Mouse (Mus musculus) adrenal gland, postnatal 36 days (tissue): ENCODE results near the gene Spint2. TPM values are rescaled to one million over a fixed set of nuclear protein-coding genes. Genes with fewer than 3 reads are reported as not detected.
A peak's percentile ranks its signal among the peaks of the same experiment; 100 is the strongest.
"Not testable (repeated sequence)": the region's sequence is repeated elsewhere in the genome, so short reads cannot be mapped to it uniquely, and the experiment has no call there.

ENCODE experiments used
- DNase-seq, 2 experiments: peaks; one replicate each; pipeline ENCODE4 v3.0.0; 2021; ENCODE audit warnings: mixed read lengths in 1 of 2
- total RNA-seq, 2 experiments: library from RNA; stranded (reverse); gene quantifications; 2 replicates each; pipeline ENCODE4 v1.2.3; 2021

The Spint2 gene
- total RNA-seq, 2 experiments from 2014 or later: 28.7 to 48.2 TPM

DNA sequence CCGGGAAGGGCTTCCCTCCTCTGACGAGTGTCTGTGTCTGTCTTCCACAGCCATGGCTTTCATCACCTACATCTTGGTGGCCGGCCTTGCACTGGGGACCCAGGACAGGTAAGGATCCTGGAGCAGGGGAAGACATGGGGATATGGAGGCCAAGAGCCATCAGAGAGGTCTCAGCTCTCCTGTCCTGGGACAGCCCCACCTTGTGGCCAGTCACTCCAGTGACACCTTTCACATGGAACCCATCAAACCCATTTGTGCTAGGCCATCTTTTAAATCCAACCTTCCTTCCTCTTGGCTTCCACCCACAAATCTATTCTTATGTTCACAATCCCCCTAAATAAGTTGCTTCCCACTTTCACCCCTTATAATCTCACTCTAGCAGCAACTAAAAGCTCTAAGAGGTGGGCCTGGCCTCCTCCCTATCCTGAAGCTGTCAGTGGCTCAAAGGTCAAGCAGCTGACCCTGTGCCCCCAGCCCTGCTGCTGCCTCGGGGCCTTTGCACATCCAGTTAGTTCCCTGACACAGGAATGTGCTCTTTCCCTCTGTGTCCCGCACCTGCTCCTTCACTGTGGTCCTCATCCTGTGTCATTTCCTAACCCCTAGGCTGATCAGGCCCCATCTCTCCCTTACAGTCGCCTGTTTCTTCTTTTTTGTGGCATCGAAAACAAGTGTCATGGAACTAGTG is 36.8 kb downstream of the Spint2 start:
- peak; percentile 23 to 59 for DNase-seq

GRCm38 (mm10) chr7:29238019-29238967 is 43.4 kb downstream of the Spint2 start, which contains the start of gene Yif1b:
Gene Yif1b, plus strand, starts transcription at chr7:29238329.
- peak; percentile 97 to 98 for DNase-seq

- DNase-seq: not testable (repeated sequence)
These were observed 44.1 kb downstream of the Spint2 start for GRCm38 (mm10) chr7:29237596-29237995.

GRCm38 (mm10) chr7:29236593-29236992 is 45.1 kb downstream of the Spint2 start:
- no peak for DNase-seq

GRCm38 (mm10) chr7:29234661-29235060 is 47.1 kb downstream of the Spint2 start:
- no peak for DNase-seq

- DNase-seq: no peak
These were observed 48.0 kb downstream of the Spint2 start for GRCm38 (mm10) chr7:29233745-29234144.

DNA sequence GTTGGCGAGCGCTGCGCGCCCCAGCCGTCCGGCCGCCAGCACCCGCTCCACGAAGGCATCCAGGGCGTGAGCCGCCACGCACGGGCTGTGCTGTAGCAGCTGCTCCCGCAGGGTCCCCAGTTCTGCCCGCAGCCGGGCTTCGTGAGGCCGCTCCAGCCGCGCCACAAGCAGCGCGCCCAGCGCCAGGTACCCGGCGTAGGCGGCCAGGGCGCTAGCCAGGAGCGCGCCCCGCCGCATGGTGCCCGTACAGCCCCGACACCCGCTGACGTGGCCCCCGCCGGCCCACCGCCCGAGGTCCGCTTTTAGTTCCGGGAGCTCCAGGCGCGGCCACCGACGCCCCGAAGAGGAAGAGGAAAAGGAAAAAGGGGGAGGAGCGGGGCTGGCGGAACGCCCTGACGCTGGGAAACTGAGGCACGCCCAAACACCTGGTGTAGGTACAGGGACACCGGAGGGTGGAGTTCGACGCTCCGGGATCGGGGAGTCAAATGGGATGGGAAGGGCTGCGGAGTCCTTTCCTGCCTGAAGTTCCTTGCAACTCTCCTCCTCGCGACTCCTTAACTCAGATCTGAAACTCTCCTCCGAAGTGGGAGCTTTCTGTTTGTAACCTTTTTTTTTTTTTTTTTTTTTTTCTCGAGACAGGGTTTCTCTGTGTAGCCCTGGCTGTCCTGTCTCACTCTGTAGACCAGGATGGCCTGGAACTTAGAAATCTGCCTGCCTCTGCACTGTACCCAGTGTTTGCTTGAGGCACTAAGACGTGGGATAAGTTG is 49.3 kb downstream of the Spint2 start, which contains the start of gene Kcnk6:
Gene Kcnk6 (minus strand): TSS at position 269 of the 767 bp plus-strand sequence.
- DNase-seq: peak; percentile 37 to 66

GRCm38 (mm10) chr7:29231517-29231916 is 50.2 kb downstream of the Spint2 start:
- DNase-seq: no peak

- DNase-seq: no peak
These were observed 51.2 kb downstream of the Spint2 start for GRCm38 (mm10) chr7:29230560-29230959.

DNA sequence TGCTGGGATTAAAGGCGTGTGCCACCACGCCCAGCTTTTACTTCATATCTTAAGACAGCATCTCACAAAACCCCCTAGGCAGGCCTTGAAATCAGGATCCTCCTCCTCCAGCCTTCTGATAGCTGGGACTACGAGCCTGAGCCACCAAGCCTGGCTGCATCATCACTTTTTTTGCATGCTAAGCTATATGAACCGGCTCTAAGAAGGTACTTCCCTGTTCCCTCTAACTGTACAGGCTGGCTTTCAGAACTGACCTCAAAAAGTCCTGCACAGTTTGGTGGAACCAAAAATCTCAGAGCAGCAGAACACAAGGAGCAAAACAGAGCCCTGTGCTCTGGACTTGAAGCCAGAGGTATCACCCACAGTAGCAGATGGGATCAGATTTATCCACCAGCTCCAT is 53.5 kb downstream of the Spint2 start:
- DNase-seq: no peak

DNA sequence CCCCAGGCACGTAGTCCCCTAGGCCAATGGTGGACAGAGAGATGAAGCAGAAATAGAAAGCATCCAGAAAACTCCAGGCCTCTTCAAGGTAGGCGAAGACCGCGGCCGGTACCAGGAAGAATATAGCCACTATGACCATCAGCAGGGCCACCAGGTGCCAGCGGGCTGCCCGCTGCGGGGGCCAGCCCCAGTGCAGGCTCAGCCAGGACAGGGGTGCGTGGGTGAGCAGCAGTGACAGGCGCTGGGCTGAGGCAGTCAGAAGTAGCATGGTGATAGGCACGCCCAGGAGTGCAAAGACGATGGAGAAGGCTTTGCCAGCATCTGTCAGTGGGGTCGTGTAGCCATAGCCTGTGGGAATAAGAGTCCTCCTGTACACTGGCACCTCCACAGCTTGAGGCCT is 56.2 kb downstream of the Spint2 start:
- no peak for DNase-seq

DNA sequence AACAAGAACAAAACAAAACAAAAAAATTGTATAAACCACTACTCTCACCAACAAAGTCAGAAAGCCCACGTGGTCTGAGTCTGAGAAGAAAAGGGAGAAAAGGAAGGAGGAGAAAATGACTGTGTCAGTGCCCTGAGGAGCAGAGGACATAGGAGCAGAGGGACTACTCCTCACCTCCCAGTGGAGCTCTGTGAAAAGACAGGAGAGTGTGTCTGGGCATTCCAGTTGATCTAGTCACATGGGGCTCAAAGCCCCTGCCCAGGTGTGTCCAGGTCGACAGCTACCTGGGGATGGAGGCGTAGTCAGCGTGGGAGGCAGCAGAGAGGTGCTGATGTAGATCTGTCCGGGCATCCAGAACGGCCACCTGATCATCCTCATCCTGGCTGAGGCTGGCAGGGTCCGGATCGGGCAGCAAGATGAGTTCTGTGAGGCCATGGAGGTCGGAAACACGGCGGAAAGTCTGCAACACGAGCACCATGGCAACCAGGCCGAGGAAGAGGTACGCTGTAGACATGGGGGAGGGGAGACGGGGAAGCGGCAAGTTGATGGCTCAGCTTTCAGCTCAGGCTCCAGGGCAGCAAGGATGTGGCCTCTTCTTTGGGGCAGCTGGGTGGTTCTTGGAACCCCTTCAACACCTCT is 56.8 kb downstream of the Spint2 start:
- DNase-seq: no peak

GRCm38 (mm10) chr7:29214846-29215245 is 66.9 kb downstream of the Spint2 start:
- no peak for DNase-seq

GRCm38 (mm10) chr7:29214236-29214635 is 67.5 kb downstream of the Spint2 start:
- no peak for DNase-seq

- no peak for DNase-seq
These were observed 68.0 kb downstream of the Spint2 start, which contains the start of gene Catsperg1 for GRCm38 (mm10) chr7:29213675-29214082. Gene Catsperg1, minus strand, starts transcription at chr7:29214035.

- DNase-seq: not testable (repeated sequence)
These were observed 68.7 kb downstream of the Spint2 start for GRCm38 (mm10) chr7:29212775-29213560.

DNA sequence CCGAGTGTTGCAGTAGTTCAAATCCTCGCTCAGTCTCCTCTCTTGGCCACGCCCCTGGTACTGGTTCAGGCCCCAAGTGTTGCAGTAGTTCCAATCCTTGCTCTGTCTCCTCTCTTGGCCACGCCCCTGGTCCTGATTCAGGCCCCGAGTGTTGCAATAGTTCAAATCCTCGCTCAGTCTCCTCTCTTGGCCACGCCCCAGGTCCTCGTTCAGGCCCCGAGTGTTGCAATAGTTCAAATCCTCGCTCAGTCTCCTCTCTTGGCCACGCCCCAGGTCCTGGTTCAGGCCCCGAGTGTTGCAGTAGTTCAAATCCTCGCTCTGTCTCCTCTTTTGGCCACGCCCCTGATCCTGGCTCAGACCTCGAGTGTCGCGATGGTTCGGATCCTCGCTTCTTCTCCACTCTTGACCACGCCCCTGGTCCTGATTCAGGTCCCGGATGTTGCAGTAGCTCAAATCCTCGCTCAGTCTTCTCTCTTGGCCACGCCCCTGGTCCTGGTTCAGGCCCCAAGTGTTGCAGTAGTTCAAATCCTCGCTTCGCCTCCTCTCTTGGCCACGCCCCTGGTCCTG is 69.4 kb downstream of the Spint2 start:
- DNase-seq: peak in 1 of 2 experiments; percentile 10

DNA sequence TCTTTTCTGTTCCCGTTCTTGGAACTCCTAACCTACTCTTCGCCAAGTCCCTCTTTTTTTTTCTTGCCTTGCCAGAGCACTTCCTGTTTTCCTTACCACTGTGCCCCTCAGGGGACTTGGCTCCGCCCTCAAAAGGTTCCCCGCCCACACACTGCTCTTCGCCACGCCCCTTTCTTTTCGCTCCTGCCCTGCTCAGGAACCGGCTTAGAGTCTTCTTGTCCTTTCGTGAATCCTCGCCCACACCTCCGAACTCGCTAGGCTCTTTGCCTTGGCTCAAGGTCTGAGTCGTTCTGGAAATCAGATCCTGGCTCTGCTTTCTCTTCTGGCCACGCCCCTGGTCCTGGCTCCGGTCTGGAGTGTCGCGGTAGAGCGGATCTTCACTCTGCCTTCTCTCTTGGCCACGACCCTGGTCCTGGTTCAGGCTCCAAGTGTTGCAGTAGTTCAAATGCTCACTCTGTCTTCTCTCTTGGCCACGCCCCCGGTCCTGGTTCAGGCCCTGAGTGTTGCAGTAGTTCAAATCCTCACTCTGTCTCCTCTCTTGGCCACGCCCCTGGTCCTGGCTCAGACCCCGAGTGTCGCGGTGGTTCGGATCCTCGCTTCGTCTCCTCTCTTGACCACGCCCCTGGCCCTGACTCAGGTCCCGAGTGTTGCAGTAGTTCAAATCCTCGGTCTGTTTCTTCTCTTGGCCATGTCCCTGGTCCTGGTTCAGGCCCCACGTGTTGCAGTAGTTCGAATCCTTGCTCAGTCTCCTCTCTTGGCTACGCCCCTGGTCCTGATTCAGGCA is 70.1 kb downstream of the Spint2 start:
- peak; percentile 83 to 87 for DNase-seq

- peak; percentile 13 to 65 for DNase-seq
These were observed 70.7 kb downstream of the Spint2 start for GRCm38 (mm10) chr7:29211013-29211412.
